Mouse (Mus musculus) c-Kit-positive CD71-positive TER-119-negative erythroid progenitor cells, embryonic 14.5 days (primary cell): Measurements from ENCODE around the gene Camta1.

Source experiments
- DNase-seq: peaks from one replicate; pipeline ENCODE4 v3.0.0-alpha.2; 2013; ENCODE audit warnings: low read depth

Camta1 gene

DNA sequence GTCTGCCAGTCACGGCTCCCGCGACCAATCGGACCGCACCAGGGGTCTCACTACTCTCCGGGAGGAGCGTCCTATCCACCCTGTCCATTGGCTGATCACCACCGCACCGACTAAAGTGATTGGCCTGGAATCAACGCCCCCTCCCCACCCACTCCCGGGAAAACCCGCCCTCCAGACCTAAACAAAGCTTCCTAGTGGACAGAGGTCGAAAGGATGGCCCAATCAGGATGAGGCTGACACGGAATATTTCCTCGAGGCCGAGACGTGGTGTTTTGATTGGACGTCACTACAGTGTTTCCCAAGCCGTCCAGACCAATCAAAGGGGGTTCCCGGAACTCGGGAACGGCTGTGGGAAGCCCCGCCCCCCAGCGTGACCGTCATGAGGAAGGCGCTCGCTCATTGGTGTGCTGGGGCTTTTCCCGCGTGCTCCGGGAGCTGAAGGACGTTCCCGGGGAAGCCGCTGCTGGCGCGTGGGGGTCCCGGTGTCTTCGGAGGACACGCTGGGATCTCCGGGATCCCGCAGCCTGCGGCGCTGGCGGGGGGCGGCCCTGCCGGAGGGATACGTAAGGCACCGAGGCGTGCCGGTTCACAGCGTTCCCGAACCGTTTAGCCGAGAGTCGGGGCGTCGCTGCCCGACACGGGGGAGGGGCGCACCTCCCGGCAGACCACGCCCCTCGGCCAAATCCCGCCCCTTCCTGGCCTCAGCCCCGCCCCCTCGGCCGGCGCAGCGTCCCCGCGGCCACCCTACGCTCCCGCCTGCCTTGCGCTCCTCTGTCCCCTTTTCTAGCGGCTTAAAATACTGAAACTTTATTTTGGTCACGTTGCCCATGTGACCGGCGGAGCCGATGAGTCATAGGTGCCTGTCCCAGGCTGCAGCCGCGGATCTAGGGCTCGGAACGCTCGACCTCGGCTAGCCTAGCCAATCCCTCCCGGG is at the start of gene Camta1:
Gene Camta1, minus strand, starts transcription at position 71 of the 934 bp plus-strand sequence.
- peak; percentile 99 for DNase-seq

DNA sequence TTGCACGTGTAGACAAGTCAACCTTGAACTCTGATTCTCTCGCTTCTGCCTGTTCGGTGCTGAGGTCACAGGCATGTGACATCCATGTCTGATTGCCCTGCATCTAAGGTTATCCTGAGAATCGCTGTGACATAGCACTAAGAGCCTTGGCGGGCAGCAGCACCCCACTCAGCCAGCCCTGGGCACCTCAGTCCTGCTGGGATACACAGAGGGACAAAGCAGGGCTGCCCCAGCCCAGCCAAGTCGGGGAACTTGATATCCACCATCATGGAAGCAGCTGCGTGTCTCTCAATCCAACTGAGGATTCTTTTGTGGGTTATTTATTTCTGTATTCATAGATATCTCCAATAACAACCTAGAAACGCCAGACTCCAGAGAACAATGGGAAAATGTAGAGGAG is 47.1 kb upstream of the Camta1 start:
- no peak for DNase-seq

DNA sequence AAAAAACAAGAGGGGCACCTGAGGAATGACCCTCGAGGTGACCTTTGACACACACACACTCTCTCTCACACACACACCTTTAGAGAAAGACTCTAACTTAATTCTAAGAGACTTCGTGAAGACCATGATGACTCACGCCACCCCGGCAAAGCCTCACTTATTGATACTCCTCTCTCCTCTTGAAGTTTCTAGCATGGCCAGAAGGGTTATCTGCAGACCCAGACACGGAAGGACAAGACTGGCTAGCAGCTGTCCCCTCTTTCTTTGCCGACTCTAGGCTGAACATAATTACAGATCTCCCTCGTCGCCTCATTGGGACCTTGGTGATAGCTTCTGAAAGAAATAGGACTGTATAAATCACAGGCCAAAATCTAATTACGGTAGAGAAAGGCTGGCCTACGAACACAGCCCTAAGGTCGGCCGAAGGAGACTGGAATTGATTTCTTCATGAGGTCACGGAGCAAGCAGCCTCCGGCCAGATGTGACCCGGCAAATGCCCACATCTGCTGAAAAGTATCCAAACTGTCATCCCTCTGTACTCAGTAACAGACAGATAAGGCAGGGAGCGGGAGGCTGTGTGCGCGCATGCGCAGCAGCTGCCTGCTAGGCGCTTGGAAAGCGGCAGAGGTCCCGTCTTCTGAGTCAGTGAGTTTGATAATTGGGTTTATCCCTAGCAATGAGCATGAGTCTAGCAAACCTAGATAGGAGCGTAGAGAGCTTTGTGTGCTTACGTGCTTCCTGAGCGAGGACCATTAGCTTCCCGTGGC is 46.1 kb upstream of the Camta1 start:
- DNase-seq = no peak

DNA sequence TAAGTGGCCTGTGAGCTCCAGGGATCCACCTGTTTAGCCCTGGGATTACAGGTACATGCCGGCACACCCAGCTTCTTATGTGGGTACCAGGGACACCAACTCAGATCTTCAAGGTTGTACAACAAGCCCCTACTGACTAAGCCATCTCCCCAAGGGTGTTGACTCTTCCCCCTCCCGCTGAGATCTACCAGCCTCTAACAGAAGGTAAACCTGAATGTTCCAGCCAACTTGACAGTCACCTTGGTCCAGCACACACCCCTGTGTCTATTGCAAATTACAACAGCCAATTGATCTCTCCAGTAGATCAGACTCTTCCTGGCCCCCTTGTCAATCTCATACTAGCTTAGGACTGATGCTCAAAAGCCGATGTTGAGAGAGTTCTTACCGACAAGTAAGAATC is 43.9 kb upstream of the Camta1 start:
- no peak for DNase-seq

DNA sequence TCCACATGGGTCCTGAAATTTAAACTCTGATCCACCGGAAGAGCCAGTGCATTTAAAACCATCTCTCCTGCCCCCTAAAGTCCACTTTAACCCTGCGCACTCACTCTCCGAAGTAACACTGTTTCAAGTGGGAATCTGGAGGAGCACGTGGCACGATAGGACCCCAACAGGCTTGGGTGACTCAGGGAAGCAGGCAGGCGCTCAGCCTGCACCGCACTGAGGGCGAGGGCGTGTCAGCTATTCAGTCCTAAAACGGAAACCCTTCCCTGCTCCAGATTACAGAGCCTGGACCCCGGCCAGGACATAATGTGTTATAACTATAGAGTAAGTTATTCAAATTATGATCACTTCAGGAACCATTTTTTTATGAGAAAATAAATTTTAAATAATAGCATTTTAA is 42.4 kb upstream of the Camta1 start:
- no peak for DNase-seq

DNA sequence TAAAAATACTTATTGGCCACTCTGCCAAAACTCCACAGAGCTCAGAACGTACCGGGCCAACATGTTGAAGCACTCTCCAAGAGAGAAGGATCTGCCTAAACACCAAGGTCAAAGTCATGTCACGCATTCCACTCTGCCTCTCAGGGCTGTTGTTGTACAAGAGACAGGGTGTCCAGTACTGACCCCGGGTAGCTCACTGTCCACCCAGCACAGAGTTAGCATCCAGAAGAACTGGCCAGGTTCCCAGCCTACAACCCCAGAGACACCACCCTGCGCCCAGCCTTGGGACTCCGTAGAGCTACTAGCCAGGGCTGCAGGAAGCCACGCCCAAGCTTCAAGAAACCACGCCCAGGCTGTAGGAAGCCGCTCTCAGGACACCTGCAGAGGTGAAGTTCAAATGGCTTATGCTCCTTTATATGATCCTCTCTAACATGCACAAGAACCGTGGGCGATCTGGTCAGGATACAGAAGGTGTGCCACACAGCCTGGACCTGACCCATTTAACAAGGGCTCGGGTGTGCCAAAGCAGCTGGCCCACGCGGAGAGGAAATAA is 41.1 kb upstream of the Camta1 start:
- no peak for DNase-seq

DNA sequence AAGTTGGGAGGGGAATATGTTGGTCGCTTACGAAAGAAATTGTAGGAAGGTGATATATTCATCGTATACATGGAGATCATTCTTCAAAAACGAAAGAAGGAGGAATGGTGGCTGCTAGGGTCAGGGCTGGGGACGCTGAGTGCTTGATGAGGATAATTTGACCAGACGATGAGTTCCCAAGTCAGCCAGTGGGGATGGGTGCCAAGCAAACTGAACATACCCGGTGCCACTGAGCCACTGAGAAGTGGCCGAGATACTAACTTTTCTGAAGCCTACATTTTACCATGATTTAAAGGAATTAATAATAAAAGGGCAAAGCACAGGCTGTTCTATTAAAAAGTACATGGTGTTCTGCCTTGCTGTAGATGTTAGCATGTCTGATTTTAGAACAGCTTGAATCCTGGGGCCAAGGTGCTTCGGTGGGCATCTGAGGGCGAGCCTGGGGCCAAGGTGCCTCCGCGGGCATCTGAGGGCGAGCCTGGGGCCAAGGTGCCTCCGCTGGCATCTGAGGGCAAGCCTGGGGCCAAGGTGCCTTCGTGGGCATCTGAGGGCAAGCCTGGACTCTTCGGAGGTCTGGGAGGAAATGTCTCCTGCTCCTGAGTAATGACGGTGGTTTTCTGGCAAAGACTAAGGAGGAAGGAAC is 40.5 kb upstream of the Camta1 start:
- no peak for DNase-seq

DNA sequence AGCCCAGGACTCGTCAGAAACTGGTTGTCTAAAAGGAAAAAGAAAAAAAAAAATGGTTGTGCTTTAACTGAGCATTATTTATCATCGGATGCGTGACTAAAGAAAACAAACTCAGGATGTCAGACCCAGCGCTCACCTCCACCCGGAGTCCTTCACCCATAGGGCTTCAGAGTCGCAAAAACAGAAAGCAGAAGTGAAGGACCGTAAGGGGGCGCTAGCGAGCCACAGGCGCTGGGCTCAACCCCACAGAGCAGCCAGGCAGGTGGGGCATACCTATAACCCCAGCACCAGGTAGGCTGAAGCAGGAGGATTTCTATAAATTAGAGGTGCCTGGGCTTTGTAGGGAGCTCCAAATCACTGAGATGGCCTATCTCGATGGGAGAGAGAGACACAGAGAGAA is 39.7 kb upstream of the Camta1 start:
- DNase-seq = peak; percentile 20

DNA sequence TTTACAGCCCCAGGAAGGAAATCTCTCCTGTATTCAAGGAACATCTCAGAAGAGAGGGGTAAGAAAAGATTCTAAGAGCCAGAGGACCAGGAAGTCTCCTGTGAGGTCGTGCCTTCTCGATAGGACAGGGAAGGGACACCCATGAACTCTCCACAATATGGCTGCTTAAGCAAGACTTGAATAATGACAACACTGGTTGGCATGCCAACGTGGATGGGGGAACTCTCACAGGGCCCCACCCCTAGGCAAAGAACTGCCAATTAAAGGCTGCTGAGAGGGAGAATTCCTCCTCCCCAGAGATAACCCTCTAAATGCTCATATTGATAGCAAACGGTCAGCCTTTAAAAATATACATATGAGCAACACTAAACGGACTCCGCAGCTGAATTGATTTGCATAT is 39.1 kb upstream of the Camta1 start:
- no peak for DNase-seq

DNA sequence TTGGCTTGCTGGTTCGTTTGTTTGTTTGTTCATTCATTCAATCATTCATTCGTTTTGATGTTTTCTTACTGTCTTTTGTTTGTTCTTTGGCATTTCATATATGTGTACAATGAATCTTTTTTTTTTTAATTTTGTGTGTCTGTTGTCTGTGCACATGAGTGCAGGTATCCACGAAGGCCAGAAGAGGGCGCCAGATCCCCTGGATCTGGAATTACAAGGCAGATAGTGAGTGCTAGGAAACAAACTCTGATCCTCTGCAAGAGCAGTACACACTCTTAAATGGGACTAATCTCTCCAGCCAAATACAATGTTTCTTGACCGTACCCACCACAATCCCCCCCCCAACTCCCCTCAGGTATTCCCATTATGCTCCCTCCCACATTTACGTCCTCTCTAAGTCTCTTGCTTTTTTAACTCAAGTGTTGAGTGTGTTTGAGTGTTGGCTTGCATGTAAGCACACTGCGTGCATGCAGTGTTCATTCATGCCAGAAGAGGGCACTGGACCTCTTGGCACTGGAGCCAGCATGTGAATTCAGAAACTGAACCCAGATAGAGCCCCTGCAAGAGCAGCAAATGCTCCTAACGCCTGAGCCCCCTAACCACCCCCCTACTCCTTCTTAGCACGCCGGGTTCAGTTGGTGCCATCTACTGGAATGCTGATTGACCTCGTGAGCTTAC is 38.2 kb upstream of the Camta1 start:
- no peak for DNase-seq

DNA sequence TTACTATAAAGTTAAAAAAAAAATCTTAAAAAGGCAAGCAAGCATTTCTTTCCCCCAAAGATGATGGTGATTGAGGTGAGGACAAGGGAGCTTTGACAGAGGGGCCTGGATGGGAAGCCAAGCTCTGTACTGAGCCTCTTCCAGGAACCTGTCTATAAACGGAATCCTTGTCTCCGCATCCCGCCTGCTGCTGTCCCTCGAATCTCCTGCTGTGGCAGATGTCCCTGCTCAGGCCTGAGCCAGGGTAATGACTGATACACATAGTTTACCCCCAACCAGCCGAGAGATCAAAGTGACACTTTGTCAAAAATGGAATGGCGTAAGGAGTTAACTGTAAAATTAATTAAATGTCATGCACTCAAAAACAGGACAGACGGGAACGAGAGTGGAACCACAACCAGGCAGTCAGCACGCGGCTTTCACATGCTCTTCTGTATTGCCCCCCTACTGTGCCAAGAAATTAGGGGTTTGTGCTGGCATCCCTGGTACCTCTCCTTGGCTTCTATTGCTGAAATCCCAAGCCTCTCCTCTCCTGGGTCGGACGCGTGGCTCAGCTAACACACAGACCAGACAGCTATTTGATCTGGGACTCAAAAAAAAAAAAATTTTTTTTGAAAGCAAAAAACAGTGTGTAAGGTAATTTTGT is 37.0 kb upstream of the Camta1 start:
- DNase-seq = no peak

DNA sequence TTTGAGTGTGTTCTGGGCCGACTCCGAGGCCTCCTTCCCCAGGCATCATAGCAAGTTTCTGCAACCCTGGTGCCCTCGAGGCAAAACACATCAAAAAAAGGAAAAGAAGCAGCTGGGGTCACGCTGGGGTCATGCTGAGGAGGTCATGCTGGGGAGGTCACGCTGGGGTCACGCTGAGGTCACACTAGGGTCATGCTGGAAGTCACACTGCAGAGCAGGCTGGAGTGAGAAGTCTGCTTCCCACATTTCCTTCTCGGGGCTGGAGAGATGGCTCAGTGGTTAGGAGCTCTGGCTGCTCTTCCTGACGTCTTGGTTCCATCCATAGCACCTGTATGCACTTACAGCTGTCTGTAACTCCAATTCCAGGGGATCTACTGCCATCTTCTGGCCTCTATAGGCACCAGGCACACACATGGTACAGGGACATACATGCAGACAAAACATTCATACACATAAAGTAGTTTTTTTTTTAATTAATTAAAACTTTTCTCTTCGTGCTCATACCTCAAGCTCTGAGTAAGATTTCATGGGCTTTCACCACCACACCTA is 35.5 kb upstream of the Camta1 start:
- no peak for DNase-seq

DNA sequence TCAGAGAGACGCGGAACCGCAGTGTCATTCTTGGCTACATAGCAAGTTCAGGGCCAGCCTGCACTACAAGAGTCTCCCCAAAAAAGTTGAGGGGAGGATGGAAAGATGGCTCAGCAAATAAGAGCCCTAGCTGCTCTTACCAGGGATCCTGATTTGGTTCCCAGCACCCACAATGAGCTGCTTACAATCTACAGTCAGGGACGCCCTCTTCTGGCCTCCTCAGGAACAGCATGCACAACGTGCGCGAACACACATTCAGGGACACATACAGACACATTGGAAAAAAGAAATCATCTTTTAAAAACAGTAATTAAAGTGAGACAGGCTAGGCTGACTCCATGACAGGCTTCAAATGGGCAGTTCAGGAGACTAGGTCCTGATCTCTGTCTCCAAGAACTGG is 33.9 kb upstream of the Camta1 start:
- no peak for DNase-seq

DNA sequence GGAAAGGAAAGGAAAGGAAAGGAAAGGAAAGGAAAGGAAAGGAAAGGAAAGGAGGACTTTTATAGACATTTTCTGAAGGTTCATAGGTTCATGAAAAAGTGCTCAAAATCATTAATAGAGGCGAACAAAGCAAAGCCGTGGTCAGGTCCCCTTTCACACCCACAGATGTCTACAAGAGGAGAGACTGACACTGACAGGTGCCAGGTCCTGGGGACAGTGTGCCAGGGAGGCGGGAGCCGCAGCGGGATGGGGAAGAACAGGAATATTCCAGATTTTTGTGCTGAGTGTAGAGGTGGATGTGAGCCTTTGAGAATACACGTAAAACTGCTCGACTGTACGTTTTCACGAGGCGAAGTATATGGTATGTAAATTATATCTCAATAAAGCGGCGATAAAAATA is 33.2 kb upstream of the Camta1 start:
- no peak for DNase-seq

DNA sequence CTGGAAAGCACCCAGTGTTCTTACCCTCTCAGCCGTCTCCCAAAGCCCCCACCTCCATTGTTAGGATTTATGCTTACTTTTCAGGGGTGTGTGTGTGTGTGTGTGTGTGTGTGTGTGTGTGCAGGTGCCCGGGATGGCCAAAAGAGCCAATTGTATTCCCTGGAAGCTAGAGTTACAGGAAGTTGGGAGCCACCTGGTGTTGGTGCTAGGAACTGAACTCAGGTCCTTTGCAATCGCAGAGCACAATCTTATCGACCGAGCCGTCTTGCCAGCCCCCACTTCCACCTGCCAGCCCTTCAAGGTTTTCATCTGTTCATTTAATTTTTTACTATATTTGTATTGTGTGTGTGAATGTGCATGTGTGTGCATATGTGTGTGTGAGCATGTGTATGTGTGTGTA is 31.6 kb upstream of the Camta1 start:
- no peak for DNase-seq

DNA sequence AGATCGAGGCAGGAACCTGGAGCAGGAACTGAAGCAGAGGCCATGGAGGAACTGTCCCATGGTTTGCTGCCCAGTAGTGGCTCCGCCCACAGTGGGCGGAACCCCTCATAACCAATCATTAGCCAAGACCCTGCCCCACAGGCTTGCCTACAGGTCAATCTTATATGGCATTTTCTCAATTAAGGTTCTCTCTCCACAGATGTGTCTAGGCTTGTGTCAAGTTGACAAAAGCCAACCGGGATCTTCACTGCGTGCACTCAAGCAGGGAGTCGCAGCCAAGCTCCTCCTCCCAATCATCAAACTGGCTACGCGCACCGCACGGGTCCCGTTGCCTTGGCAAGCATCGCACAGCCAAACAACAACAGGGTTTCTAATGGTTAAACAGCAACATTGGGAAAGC is 19.9 kb upstream of the Camta1 start:
- no peak for DNase-seq

DNA sequence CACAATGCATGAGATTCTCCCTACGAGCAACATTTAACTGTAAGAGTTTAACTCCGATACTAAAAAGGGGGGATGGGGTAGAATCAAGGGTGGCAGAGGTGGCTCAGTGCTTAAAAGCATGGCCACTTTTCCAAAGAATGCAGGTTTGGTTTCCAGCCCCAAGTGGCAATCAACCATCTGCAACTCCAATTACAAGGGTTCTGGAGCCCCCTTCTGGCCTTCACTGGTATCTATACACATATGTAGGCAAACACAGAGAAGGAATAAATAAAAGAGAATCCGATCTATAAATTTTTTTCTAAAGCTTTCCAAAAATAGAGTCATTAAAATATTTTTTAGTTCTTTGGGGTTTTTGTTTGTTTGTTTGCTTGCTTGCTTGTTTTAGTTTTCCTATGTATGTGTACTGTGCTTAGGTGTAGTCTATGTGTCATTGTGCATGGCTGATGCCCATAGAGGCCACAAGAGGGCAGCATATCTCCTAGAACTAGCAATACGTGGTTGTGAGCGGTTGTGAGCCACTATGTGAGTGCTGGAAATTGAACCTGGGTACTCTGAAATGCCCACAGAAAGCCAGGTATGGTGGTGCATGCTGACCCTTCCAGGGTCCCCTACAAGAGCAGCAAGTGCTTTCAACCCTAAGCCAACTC is 18.5 kb upstream of the Camta1 start:
- no peak for DNase-seq

DNA sequence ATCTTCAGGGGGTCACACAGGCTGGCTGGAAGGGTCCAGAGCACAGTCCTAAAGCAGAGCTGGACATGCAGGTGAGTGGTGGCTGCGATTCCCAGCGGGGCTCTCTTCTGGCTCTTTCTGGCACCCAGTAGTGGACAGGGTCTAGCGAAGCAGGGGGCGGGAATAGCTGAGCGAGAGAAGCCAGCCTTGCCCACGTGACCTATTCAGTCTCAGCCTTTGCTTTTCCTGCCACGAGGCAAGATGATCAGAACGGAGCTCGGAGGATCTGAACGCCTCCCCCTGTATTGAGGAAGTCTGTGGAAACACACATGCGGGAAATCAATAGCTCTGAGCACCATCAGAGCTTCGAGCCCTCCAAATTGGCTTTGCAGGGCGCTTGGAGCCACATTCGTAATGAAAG is 14.7 kb upstream of the Camta1 start:
- DNase-seq = no peak

DNA sequence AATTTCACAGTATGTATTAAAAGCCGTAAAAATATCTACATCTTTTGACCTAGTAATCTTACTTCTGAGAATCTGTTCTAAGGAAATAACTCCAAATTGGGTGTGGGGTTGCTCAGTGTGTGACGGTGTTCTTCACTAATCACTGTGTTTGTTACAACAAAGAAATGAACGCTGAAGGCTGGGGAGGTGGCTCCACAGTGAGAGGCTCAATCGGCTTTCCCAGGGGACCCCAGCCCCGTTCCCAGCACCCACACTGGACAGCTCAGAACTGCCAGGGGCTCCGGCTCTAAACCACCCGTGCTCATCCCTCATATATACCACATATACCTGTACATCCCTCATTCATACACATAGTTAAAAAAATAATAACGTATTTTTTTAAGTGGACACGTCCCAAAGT is 1.8 kb upstream of the Camta1 start:
- no peak for DNase-seq

DNA sequence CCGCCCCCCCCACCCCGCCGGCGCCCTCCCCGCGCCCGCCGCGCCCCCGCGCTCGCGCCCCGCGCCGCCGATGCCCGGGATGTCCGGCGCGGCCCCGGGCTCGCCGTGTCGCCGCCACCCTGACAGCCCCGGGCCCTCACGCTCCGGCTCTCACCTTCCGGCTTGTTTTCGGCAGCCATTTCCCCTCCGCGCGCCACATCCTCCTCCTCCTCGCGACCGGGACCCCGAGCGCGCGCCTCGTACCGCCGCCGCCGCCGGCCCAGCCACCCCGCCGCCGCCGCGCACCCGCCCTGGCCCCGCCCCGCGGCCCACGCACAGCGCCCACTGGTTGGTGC is 238 bp downstream of the Camta1 start:
- no peak for DNase-seq
